27 mouse cellular contexts compared by ENCODE assay signal in the genomic region with DNA sequence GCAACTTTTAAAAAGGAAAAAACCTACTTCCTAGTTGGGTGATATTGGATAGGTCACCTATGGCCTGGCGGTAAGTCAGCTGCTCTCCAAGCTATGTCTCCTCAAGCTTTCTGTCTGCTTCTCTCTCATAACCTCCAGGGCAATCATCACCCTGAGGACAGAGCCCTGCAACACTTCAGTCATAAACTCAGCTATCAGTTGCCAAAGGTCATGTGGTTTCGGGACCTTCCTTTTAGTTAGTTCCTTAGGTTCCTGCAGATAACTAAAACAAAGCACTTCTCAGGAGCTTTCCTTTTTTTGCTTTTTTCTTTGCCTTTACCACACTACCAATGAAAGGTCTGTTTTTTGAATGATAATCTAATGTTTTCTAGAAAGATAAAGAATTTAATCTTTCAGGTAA. TPM values are rescaled to one million over a fixed set of nuclear protein-coding genes. Genes with fewer than 3 reads are reported as not detected.
DNase-seq lines count a peak whose midpoint lies in the region; ATAC-seq and TF ChIP-seq lines count a peak whose summit lies in the region.
"Had no signal": no experiment of that assay in that cellular context is flagged by ENCODE, and none has a peak within 500 bp of the region (broad histone marks: within the 10 kb centered on the region; RNA-seq: fewer than 3 reads in every experiment).

No protein-coding gene starts in this region.

- H3K27me3 ChIP-seq in limb, embryonic 12.5 days, result no peaks in the 10 kb centered on the region
- H3K27me3 ChIP-seq in limb, embryonic 10.5 days (ENCODE audit: low read depth, poor library complexity, severe bottlenecking), result no peaks in the 10 kb centered on the region
- no peaks in the 10 kb centered on the region for H3K27me3 ChIP-seq in MEL (ENCODE audit: control insufficient read depth in 1 of 2, insufficient read depth in 2 of 2, low read length in 2 of 2)
- H3K27me3 ChIP-seq in intestine, embryonic 15.5 days (replicated peaks), result no peaks in the 10 kb centered on the region
- H3K27me3 ChIP-seq in small intestine, adult 2 months (ENCODE audit: control insufficient read depth, insufficient read depth, low read length), result no peaks in the 10 kb centered on the region
- no peaks in the 10 kb centered on the region for H3K27me3 ChIP-seq in forebrain, embryonic 15.5 days
- H3K27me3 ChIP-seq: CH12.LX; embryonic facial prominence, embryonic 15.5 days; forebrain, embryonic 12.5 days; midbrain, embryonic 12.5 days; neural tube, embryonic 12.5 days had no signal

- no peak overlapping the region for H3K4me3 ChIP-seq in limb, embryonic 12.5 days (replicated peaks)
- no peak overlapping the region for H3K4me3 ChIP-seq in limb, embryonic 10.5 days
- no peak overlapping the region for H3K4me3 ChIP-seq in MEL (ENCODE audit: control insufficient read depth in 1 of 2, insufficient read depth in 1 of 2, low read depth in 2 of 2, low read length in 2 of 2)
- no peak overlapping the region for H3K4me3 ChIP-seq in intestine, embryonic 15.5 days (replicated peaks)
- no peak overlapping the region for H3K4me3 ChIP-seq in small intestine, adult 2 months (ENCODE audit: low read depth, low read length)
- no peak overlapping the region for H3K4me3 ChIP-seq in forebrain, embryonic 15.5 days
- H3K4me3 ChIP-seq: embryonic facial prominence, embryonic 10.5 days; embryonic facial prominence, embryonic 15.5 days; forebrain, embryonic 12.5 days; layer of hippocampus, adult 2 months; left cerebral cortex, adult 2 months; megakaryocyte, embryonic 14.5 days; midbrain, embryonic 12.5 days; myocyte; neural tube, embryonic 12.5 days had no signal

- peak overlapping the region; percentile 35; the same call in 1 of the 2 replicates for H3K27ac ChIP-seq in limb, embryonic 12.5 days
- no peak overlapping the region for H3K27ac ChIP-seq in limb, embryonic 10.5 days
- H3K27ac ChIP-seq in MEL (ENCODE audit: control insufficient read depth, low read depth, low read length), result peak overlapping the region; percentile 25; the same call in 1 of the 2 replicates
- 0 out of 2 replicates have a peak overlapping the region, but pooled peaks have one; percentile 17 for H3K27ac ChIP-seq in intestine, embryonic 15.5 days
- peak overlapping the region; percentile 65 for H3K27ac ChIP-seq in small intestine, adult 2 months (ENCODE audit: insufficient read depth, low read depth, low read length)
- no peak overlapping the region for H3K27ac ChIP-seq in forebrain, embryonic 15.5 days (replicated peaks)
- H3K27ac ChIP-seq: embryonic facial prominence, embryonic 10.5 days; embryonic facial prominence, embryonic 15.5 days; forebrain, embryonic 12.5 days; hindbrain, embryonic 14.5 days; layer of hippocampus, adult 2 months; left cerebral cortex, adult 2 months; midbrain, embryonic 12.5 days; neural tube, embryonic 12.5 days had no signal

- no peak for ATAC-seq in limb, embryonic 12.5 days (ENCODE audit: insufficient number of reproducible peaks, insufficient read depth, low FRiP score, low TSS enrichment, low read depth)
- peak; percentile 58 for ATAC-seq in intestine, embryonic 15.5 days
- no peak for ATAC-seq in forebrain, embryonic 15.5 days (replicated peaks)

- no peaks in the 10 kb centered on the region for H3K9me3 ChIP-seq in limb, embryonic 12.5 days
- H3K9me3 ChIP-seq in limb, embryonic 10.5 days (replicated peaks), result no peaks in the 10 kb centered on the region
- H3K9me3 ChIP-seq in MEL (replicated peaks; ENCODE audit: insufficient read depth, low read length), result no peaks in the 10 kb centered on the region
- H3K9me3 ChIP-seq in intestine, embryonic 15.5 days, result no peaks in the 10 kb centered on the region
- no peaks in the 10 kb centered on the region for H3K9me3 ChIP-seq in forebrain, embryonic 15.5 days
- H3K9me3 ChIP-seq: embryonic facial prominence, embryonic 10.5 days; embryonic facial prominence, embryonic 15.5 days; forebrain, embryonic 12.5 days; megakaryocyte, embryonic 14.5 days; midbrain, embryonic 12.5 days; neural tube, embryonic 12.5 days had no signal

- peak; percentile 53 to 54; a peak in 3 of 4 replicates for TF ChIP-seq EP300 in MEL (IDR thresholded peaks at IDR 0.05; ENCODE audit: low read depth in 1 of 2, low read length in 2 of 2)

- no peak for DNase-seq in limb, embryonic 10.5 days (ENCODE audit: low spot score)
- DNase-seq in MEL (ENCODE audit: low read depth, low spot score), result peak; percentile 71
- DNase-seq: adrenal gland, postnatal 10 days; cerebellum, adult 8-10 months; cerebellum, postnatal 25 days; gastrocnemius, postnatal 10 days; heart, adult 18-20 months; kidney, adult 2 months; kidney, postnatal 36 days; lung, postnatal 36 days; right cerebral cortex, postnatal 4 days; thymus, postnatal 4 days had no signal

- no peak for TF ChIP-seq POLR2A in MEL (IDR thresholded peaks at IDR 0.05; ENCODE audit: control insufficient read depth in 1 of 2, insufficient read depth in 1 of 2, low read depth in 1 of 2, low read length in 2 of 2, poor library complexity in 1 of 2)
- no peak for TF ChIP-seq POLR2A in small intestine, adult 2 months (IDR thresholded peaks at IDR 0.05; ENCODE audit: low read depth, low read length)

- no peak for TF ChIP-seq CTCF in MEL (IDR thresholded peaks at IDR 0.05 in 2 of 3, conservative IDR thresholded peaks at IDR 0.05 in 1 of 3; ENCODE audit: control insufficient read depth in 1 of 3, insufficient read depth in 1 of 3, low read depth in 2 of 3, low read length in 3 of 3, poor library complexity in 1 of 3, severe bottlenecking in 1 of 3)
- no peak for TF ChIP-seq CTCF in small intestine, adult 2 months (IDR thresholded peaks at IDR 0.05; ENCODE audit: extremely low read depth, insufficient read length, insufficient replicate concordance, low read depth, low read length)

- no peak overlapping the region for H3K9ac ChIP-seq in limb, embryonic 12.5 days (replicated peaks)
- H3K9ac ChIP-seq in MEL (ENCODE audit: control insufficient read depth, low read depth, low read length, poor library complexity, severe bottlenecking), result no peak overlapping the region
- H3K9ac ChIP-seq in intestine, embryonic 15.5 days, result no peak overlapping the region
- H3K9ac ChIP-seq in forebrain, embryonic 15.5 days (replicated peaks), result no peak overlapping the region
- H3K9ac ChIP-seq: embryonic facial prominence, embryonic 15.5 days; forebrain, embryonic 12.5 days; hindbrain, embryonic 14.5 days; midbrain, embryonic 12.5 days; neural tube, embryonic 12.5 days had no signal

- TF ChIP-seq RAD21 in MEL (IDR thresholded peaks at IDR 0.05; ENCODE audit: low read depth, low read length), result no peak

- no peaks in the 10 kb centered on the region for H3K36me3 ChIP-seq in limb, embryonic 12.5 days
- no peaks in the 10 kb centered on the region for H3K36me3 ChIP-seq in limb, embryonic 10.5 days
- peaks cover 0 to 48% of the 10 kb centered on the region in 2 experiments; a peak in 2 of 4 replicates for H3K36me3 ChIP-seq in MEL (ENCODE audit: control insufficient read depth in 1 of 2, insufficient read depth in 2 of 2, low read length in 2 of 2)
- no peaks in the 10 kb centered on the region for H3K36me3 ChIP-seq in intestine, embryonic 15.5 days
- H3K36me3 ChIP-seq in small intestine, adult 2 months (ENCODE audit: control insufficient read depth, insufficient read depth, low read length), result no peaks in the 10 kb centered on the region
- no peaks in the 10 kb centered on the region for H3K36me3 ChIP-seq in forebrain, embryonic 15.5 days
- H3K36me3 ChIP-seq: embryonic facial prominence, embryonic 10.5 days; embryonic facial prominence, embryonic 15.5 days; forebrain, embryonic 12.5 days; midbrain, embryonic 12.5 days; neural tube, embryonic 12.5 days had no signal

- 80% methylated on average over 2 of the region's 2 CpGs for WGBS in limb, embryonic 12.5 days
- WGBS in limb, embryonic 10.5 days, result 82% methylated on average over 2 of the region's 2 CpGs
- WGBS in intestine, embryonic 15.5 days, result 58% methylated on average over 2 of the region's 2 CpGs
- 32% methylated on average over 2 of the region's 2 CpGs for WGBS in small intestine, adult 2 months
- 94% methylated on average over 2 of the region's 2 CpGs for WGBS in forebrain, embryonic 15.5 days

- no peak overlapping the region for H3K4me2 ChIP-seq in limb, embryonic 12.5 days
- no peak overlapping the region for H3K4me2 ChIP-seq in intestine, embryonic 15.5 days (replicated peaks)
- no peak overlapping the region for H3K4me2 ChIP-seq in forebrain, embryonic 15.5 days (replicated peaks)
- H3K4me2 ChIP-seq: embryonic facial prominence, embryonic 15.5 days; forebrain, embryonic 12.5 days; hindbrain, embryonic 14.5 days; midbrain, embryonic 12.5 days; neural tube, embryonic 12.5 days had no signal

- no peaks in the 10 kb centered on the region for H3K79me2 ChIP-seq in MEL (ENCODE audit: control insufficient read depth, insufficient read depth, low read length, poor library complexity)

- H3K4me1 ChIP-seq in limb, embryonic 12.5 days (replicated peaks), result peaks cover 2% of the 10 kb centered on the region; the same call in 1 of the 2 replicates
- H3K4me1 ChIP-seq in limb, embryonic 10.5 days, result no peaks in the 10 kb centered on the region
- H3K4me1 ChIP-seq in MEL (ENCODE audit: control insufficient read depth in 1 of 2, insufficient read depth in 2 of 2, low read length in 2 of 2), result peaks cover 14 to 52% of the 10 kb centered on the region in 2 experiments
- peaks cover 3% of the 10 kb centered on the region; the same call in 1 of the 2 replicates for H3K4me1 ChIP-seq in intestine, embryonic 15.5 days (replicated peaks)
- H3K4me1 ChIP-seq in small intestine, adult 2 months (ENCODE audit: control insufficient read depth, insufficient read depth, insufficient read length, low read length), result peaks cover 34% of the 10 kb centered on the region
- no peaks in the 10 kb centered on the region for H3K4me1 ChIP-seq in forebrain, embryonic 15.5 days
- H3K4me1 ChIP-seq: forebrain, embryonic 12.5 days; midbrain, embryonic 12.5 days; neural tube, embryonic 12.5 days had no signal

TF ChIP-seq in MEL, 35 proteins besides CTCF, POLR2A, EP300 and RAD21 (continues in another document):
- TF ChIP-seq USF1 (IDR thresholded peaks at IDR 0.05; ENCODE audit: low read depth, low read length) (peak; percentile 81), ETS1 (IDR thresholded peaks at IDR 0.05; ENCODE audit: low read depth, low read length) (peak; percentile 20; the same call in 1 of the 2 replicates), BHLHE40 (IDR thresholded peaks at IDR 0.05; ENCODE audit: borderline replicate concordance, low read depth, low read length) (no peak), GATA1 (IDR thresholded peaks at IDR 0.05; ENCODE audit: low read depth, low read length) (peak; percentile 57)

RNA-seq across cellular contexts. Expression of gene Fam117b, which starts 13.1 kb away (rescaled TPM):
- 17.6 and 19.0 TPM in 2 replicates for polyA plus RNA-seq in limb, embryonic 12.5 days (2016; fragmentation: Nextera tagmentation; extraction: Ambion mirVana)
- 9.7 and 12.3 TPM in 2 replicates for polyA plus RNA-seq in limb, embryonic 10.5 days (2016; fragmentation: Nextera tagmentation; extraction: Ambion mirVana)
- 11.2 and 17.1 TPM in 2 replicates for total RNA-seq in MEL (2012; rRNA removed)
- polyA plus RNA-seq in MEL (2012; ENCODE audit: insufficient read depth in 1 of 2, insufficient read length in 2 of 2, low read depth in 1 of 2, low replicate concordance in 2 of 2, missing spikeins in 1 of 2), result 10 to 100 TPM in 1 of 2 experiments, not detected in 1; 15.5 TPM
- polyA plus RNA-seq in intestine, embryonic 15.5 days (2015; fragmentation: Nextera tagmentation; extraction: Ambion mirVana), result 6.6 and 7.8 TPM in 2 replicates
- polyA plus RNA-seq in small intestine, adult 2 months (2012; rRNA removed), result 4.7 and 13.0 TPM in 2 replicates
- 28.9 and 30.1 TPM in 2 replicates for polyA plus RNA-seq in forebrain, embryonic 15.5 days (2015; fragmentation: Nextera tagmentation; extraction: Ambion mirVana)

Comparison
In these comparisons a context has a peak if more than half of its experiments do, and no peak if none do; other contexts are left out.
1. H3K27ac ChIP-seq: peak in limb, embryonic 12.5 days (single experiment), MEL (single experiment), intestine, embryonic 15.5 days (single experiment) and small intestine, adult 2 months (single experiment); none in limb, embryonic 10.5 days (single experiment) and forebrain, embryonic 15.5 days (single experiment).